Mouse (Mus musculus) thymus, adult 2 months (tissue): Measurements from ENCODE around the gene Inpp5a. TPM values are rescaled to one million over a fixed set of nuclear protein-coding genes. Genes with fewer than 3 reads are reported as not detected.

Experiments used
- DNase-seq: peaks from one replicate; pipeline ENCODE4 v3.0.0; 2021
- H3K27ac ChIP-seq: fragments of 200-500 bp; 2 replicates; pipeline ENCODE4 v1.5.1; 2012; ENCODE audit warnings: low read length, control low read depth; ENCODE audit not compliant: control insufficient read depth, insufficient read depth
- H3K27me3 ChIP-seq: fragments of 200-500 bp; 2 replicates; pipeline ENCODE4 v1.6.1; 2012; ENCODE audit warnings: mild to moderate bottlenecking, low read length, moderate library complexity, mixed read lengths; ENCODE audit not compliant: control insufficient read depth, insufficient read depth
- H3K36me3 ChIP-seq: fragments of 200-500 bp; 2 replicates; pipeline ENCODE4 v1.6.1; 2012; ENCODE audit warnings: mild to moderate bottlenecking, low read length, moderate library complexity; ENCODE audit not compliant: control insufficient read depth, insufficient read depth
- H3K4me1 ChIP-seq: fragments of 200-500 bp; replicated peaks from 2 replicates; pipeline ENCODE4 v1.6.1; 2012; ENCODE audit warnings: low read length; ENCODE audit not compliant: control insufficient read depth, insufficient read depth
- H3K4me3 ChIP-seq: fragments of 200-500 bp; 2 replicates; pipeline ENCODE4 v1.5.1; 2012; ENCODE audit warnings: mild to moderate bottlenecking, low read length, control low read depth, moderate library complexity; ENCODE audit not compliant: control insufficient read depth, insufficient read depth
- CTCF ChIP-seq: fragments of 200-500 bp; IDR thresholded peaks from 2 replicates; pipeline ENCODE4 v1.5.1; 2012; ENCODE audit warnings: mild to moderate bottlenecking, control low read depth, low read length, moderate library complexity, borderline replicate concordance; ENCODE audit not compliant: control insufficient read depth, poor library complexity, insufficient read depth; ENCODE audit errors: extremely low read depth
- POLR2A ChIP-seq: fragments of 200-500 bp; IDR thresholded peaks from 2 replicates; pipeline ENCODE4 v1.6.1; 2012; ENCODE audit warnings: mild to moderate bottlenecking, low read length, control low read depth, moderate library complexity; ENCODE audit not compliant: control insufficient read depth, poor library complexity, insufficient read depth; ENCODE audit errors: extremely low read depth
- WGBS: fragments of 180-500 bp; shearing (Covaris S2); methylation state at CpG from one replicate; pipeline ENCODE4 v1.1.7; 2018; 5-methylcytosine and 5-hydroxymethylcytosine counted together
- polyA plus RNA-seq: library from polyadenylated mRNA; depleted of rRNA; stranded (reverse); fragments of >200 nt; gene quantifications from 2 replicates; pipeline ENCODE4 v1.2.3, GENCODE M21; 2012

Gene Inpp5a
- polyA plus RNA-seq, 1 experiment: 17.9 TPM

GRCm38 (mm10) chr7:139584221-139585175, 195.6 kb downstream of the Inpp5a start:
- Histone ChIP-seq H3K36me3 (no peaks in the 10 kb centered on the region), H3K4me3 (no peak overlapping the region), H3K27me3 (peaks cover 19% of the 10 kb centered on the region; the same call in 1 of the 2 replicates), H3K4me1 (no peaks in the 10 kb centered on the region), H3K27ac (no peak overlapping the region)
- DNase-seq: no peak
- TF ChIP-seq CTCF: no peak
- 5% methylated on average over 53 of the region's 53 CpGs for WGBS

GRCm38 (mm10) chr7:139585183-139585821, 196.4 kb downstream of the Inpp5a start:
- 10% methylated on average over 29 of the region's 29 CpGs for WGBS
- Histone ChIP-seq H3K27ac (no peak overlapping the region), H3K27me3 (peaks cover 19% of the 10 kb centered on the region; the same call in 1 of the 2 replicates), H3K36me3 (no peaks in the 10 kb centered on the region), H3K4me3 (no peak overlapping the region), H3K4me1 (no peaks in the 10 kb centered on the region)
- no peak for TF ChIP-seq CTCF
- no peak for TF ChIP-seq POLR2A
- DNase-seq: no peak

- WGBS: 45% methylated on average over 7 of the region's 7 CpGs
- no peak for DNase-seq
- Histone ChIP-seq H3K36me3 (no peaks in the 10 kb centered on the region), H3K27me3 (peaks cover 15% of the 10 kb centered on the region; the same call in 1 of the 2 replicates), H3K4me3 (no peak overlapping the region), H3K4me1 (no peaks in the 10 kb centered on the region), H3K27ac (no peak overlapping the region)
- TF ChIP-seq CTCF: no peak
- TF ChIP-seq POLR2A: no peak
Measured at GRCm38 (mm10) chr7:139587919-139588318, 199.0 kb downstream of the Inpp5a start.

- peak; percentile 31 for DNase-seq
- WGBS: 46% methylated on average over 3 of the region's 3 CpGs
- Histone ChIP-seq H3K4me3 (no peak overlapping the region), H3K36me3 (no peaks in the 10 kb centered on the region), H3K27me3 (peaks cover 10% of the 10 kb centered on the region; the same call in 1 of the 2 replicates), H3K27ac (no peak overlapping the region), H3K4me1 (no peaks in the 10 kb centered on the region)
- TF ChIP-seq POLR2A (no peak), CTCF (peak; percentile 44; the same call in 1 of the 2 replicates)
Measured at GRCm38 (mm10) chr7:139590302-139590701, 201.4 kb downstream of the Inpp5a start.

GRCm38 (mm10) chr7:139591311-139591710, 202.4 kb downstream of the Inpp5a start:
- WGBS: 95% methylated on average over 5 of the region's 5 CpGs
- H3K4me3 ChIP-seq: no peak overlapping the region
- H3K4me1 ChIP-seq: no peaks in the 10 kb centered on the region
- H3K27me3 ChIP-seq: 0 out of 2 replicates have a peak, but pooled peaks cover 3% of the 10 kb centered on the region
- H3K27ac ChIP-seq: no peak overlapping the region
- TF ChIP-seq CTCF (no peak), POLR2A (no peak)
- DNase-seq: no peak
- no peaks in the 10 kb centered on the region for H3K36me3 ChIP-seq

GRCm38 (mm10) chr7:139595311-139595710, 206.4 kb downstream of the Inpp5a start:
- no peaks in the 10 kb centered on the region for H3K4me1 ChIP-seq
- no peaks in the 10 kb centered on the region for H3K36me3 ChIP-seq
- no peaks in the 10 kb centered on the region for H3K27me3 ChIP-seq
- no peak overlapping the region for H3K27ac ChIP-seq
- DNase-seq: no peak
- TF ChIP-seq POLR2A: no peak
- no peak for TF ChIP-seq CTCF
- H3K4me3 ChIP-seq: no peak overlapping the region
- 73% methylated on average over 6 of the region's 6 CpGs for WGBS

- TF ChIP-seq POLR2A (no peak), CTCF (no peak)
- 16% methylated on average over 6 of the region's 6 CpGs for WGBS
- Histone ChIP-seq H3K27ac (no peak overlapping the region), H3K4me3 (no peak overlapping the region), H3K27me3 (no peaks in the 10 kb centered on the region), H3K4me1 (no peaks in the 10 kb centered on the region), H3K36me3 (no peaks in the 10 kb centered on the region)
- DNase-seq: no peak
Measured at GRCm38 (mm10) chr7:139595862-139596261, 207.0 kb downstream of the Inpp5a start.
